Mouse (Mus musculus) spleen, adult 2 months (tissue): ENCODE data around the gene Fam19a2.

ENCODE experiments used
- CTCF ChIP-seq: fragments of 200-500 bp; IDR thresholded peaks from 2 replicates; pipeline ENCODE4 v1.5.1; 2011; ENCODE audit warnings: mild to moderate bottlenecking, inconsistent platforms; ENCODE audit not compliant: insufficient read depth, insufficient read length, insufficient replicate concordance; ENCODE audit errors: extremely low read depth
- POLR2A ChIP-seq: fragments of 200-500 bp; IDR thresholded peaks from 2 replicates; pipeline ENCODE4 v1.6.1; 2011; ENCODE audit warnings: low read depth, low read length, inconsistent platforms

DNA sequence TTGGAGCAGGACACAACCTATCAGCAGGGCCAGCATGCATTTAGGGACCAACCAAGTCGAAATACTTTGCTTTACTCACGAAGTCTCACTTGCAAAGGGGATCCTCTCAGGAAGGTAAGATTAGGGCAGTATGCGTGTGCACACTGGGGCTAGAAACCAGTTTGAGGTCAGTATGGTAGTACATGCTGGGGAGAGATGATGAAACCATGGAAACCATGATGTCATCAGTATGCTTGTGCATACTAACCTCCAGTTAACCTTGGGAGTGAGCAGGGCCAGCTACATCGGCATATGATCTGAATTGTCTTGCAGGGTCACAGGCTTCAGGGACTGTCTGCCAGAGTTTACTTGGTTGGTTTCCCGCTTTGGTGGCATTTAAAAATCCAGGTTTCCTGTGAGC lies 77.5 kb downstream of the Fam19a2 start:
- no peak for TF ChIP-seq CTCF
- no peak for TF ChIP-seq POLR2A
